Comparison of ENCODE assay signal across 8 mouse cellular contexts in the genomic region with DNA sequence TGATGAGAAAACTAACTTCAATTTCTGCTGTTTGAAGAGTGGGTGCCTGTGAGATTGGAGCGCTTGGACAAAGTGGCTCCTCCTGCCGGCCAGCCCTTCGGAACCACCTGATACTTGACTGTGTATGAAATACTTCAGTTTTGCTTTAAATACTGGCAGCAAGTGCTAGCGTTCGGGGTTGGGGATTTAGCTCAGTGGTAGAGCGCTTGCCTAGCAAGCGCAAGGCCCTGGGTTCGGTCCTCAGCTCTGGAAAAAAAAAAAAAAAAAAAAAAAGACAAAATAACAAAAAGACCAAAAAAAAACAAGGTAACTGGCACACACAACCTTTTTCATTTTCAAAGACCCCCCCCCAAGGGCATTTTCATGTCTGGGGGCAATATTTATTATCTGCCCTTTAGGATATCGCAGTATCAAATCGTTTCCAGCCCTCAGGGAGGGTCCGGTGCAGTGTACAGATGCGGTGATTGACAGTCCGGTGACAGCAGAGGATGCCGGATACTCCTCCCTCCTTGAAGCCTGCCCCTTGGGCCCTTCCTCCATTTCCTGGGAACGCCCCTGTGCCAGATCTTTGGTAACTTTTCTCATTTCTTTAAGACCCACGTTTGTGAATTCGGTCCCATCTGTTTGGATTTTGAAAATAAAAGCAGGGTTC. TPM values are rescaled to one million over a fixed set of nuclear protein-coding genes. Genes with fewer than 3 reads are reported as not detected.
DNase-seq lines count a peak whose midpoint lies in the region; ATAC-seq and TF ChIP-seq lines count a peak whose summit lies in the region.

No protein-coding gene starts in this region.

- no peak for DNase-seq in heart, postnatal 10 days
- DNase-seq in G1E (ENCODE audit: low spot score) = peak; percentile 74
- no peak for DNase-seq in forebrain, embryonic 10.5 days (ENCODE audit: extremely low spot score, low spot score)
- DNase-seq in lung, postnatal 0 days (ENCODE audit: low spot score) = peak; percentile 92
- peak; percentile 51 for DNase-seq in right cerebral cortex, postnatal 4 days
- DNase-seq in c-Kit-positive CD71-positive TER-119-positive erythroid progenitor cells, embryonic 14.5 days (ENCODE audit: low spot score) = no peak

- peak; percentile 50 for TF ChIP-seq EP300 in lung, postnatal 0 days (IDR thresholded peaks at IDR 0.05)

- no peaks in the 10 kb centered on the region for H3K27me3 ChIP-seq in heart, embryonic 12.5 days (replicated peaks)
- no peaks in the 10 kb centered on the region for H3K27me3 ChIP-seq in G1E (ENCODE audit: insufficient read depth, low read length)
- H3K27me3 ChIP-seq in forebrain, embryonic 10.5 days (ENCODE audit: poor library complexity, severe bottlenecking) = no peaks in the 10 kb centered on the region
- H3K27me3 ChIP-seq in kidney, embryonic 16.5 days (ENCODE audit: insufficient read depth, low read length) = no peaks in the 10 kb centered on the region
- no peaks in the 10 kb centered on the region for H3K27me3 ChIP-seq in lung, postnatal 0 days (replicated peaks; ENCODE audit: insufficient read depth, low read length)

- H3K4me1 ChIP-seq in heart, embryonic 12.5 days (replicated peaks) = peaks cover 11% of the 10 kb centered on the region
- H3K4me1 ChIP-seq in G1E (ENCODE audit: insufficient read depth, low read depth, low read length) = peaks cover 28% of the 10 kb centered on the region
- peaks cover 19% of the 10 kb centered on the region for H3K4me1 ChIP-seq in forebrain, embryonic 10.5 days
- H3K4me1 ChIP-seq in kidney, embryonic 16.5 days (ENCODE audit: insufficient read depth, low read length) = peaks cover 8% of the 10 kb centered on the region
- no peaks in the 10 kb centered on the region; the same call in 1 of the 2 replicates for H3K4me1 ChIP-seq in lung, postnatal 0 days (ENCODE audit: insufficient read depth, low read depth, low read length)

- H3K9ac ChIP-seq in heart, embryonic 12.5 days = peak overlapping the region; percentile 79
- H3K9ac ChIP-seq in kidney, embryonic 16.5 days (replicated peaks; ENCODE audit: low read length) = peak overlapping the region; percentile 85
- H3K9ac ChIP-seq in lung, postnatal 0 days (replicated peaks; ENCODE audit: low read depth) = peak overlapping the region; percentile 72

- H3K9me3 ChIP-seq in heart, embryonic 12.5 days (replicated peaks) = no peaks in the 10 kb centered on the region
- H3K9me3 ChIP-seq in G1E (replicated peaks) = no peaks in the 10 kb centered on the region
- no peaks in the 10 kb centered on the region for H3K9me3 ChIP-seq in forebrain, embryonic 10.5 days
- no peaks in the 10 kb centered on the region for H3K9me3 ChIP-seq in kidney, embryonic 16.5 days (ENCODE audit: low read length)
- H3K9me3 ChIP-seq in lung, postnatal 0 days (ENCODE audit: low read length) = no peaks in the 10 kb centered on the region

- H3K27ac ChIP-seq in heart, embryonic 12.5 days (ENCODE audit: poor library complexity, severe bottlenecking) = peak overlapping the region; percentile 16; the same call in 1 of the 2 replicates
- peak overlapping the region; percentile 84 for H3K27ac ChIP-seq in forebrain, embryonic 10.5 days
- H3K27ac ChIP-seq in kidney, embryonic 16.5 days (ENCODE audit: low read length) = peak overlapping the region; percentile 81
- H3K27ac ChIP-seq in lung, postnatal 0 days (ENCODE audit: low read length) = peak overlapping the region; percentile 16; the same call in 1 of the 2 replicates

- H3K36me3 ChIP-seq in heart, embryonic 12.5 days = peaks cover 17% of the 10 kb centered on the region
- H3K36me3 ChIP-seq in G1E (replicated peaks) = peaks cover 35% of the 10 kb centered on the region
- peaks cover 21% of the 10 kb centered on the region for H3K36me3 ChIP-seq in forebrain, embryonic 10.5 days (replicated peaks)
- H3K36me3 ChIP-seq in kidney, embryonic 16.5 days (ENCODE audit: insufficient read depth, low read length) = peaks cover 17% of the 10 kb centered on the region
- H3K36me3 ChIP-seq in lung, postnatal 0 days (ENCODE audit: insufficient read depth, low read length) = peaks cover 3% of the 10 kb centered on the region

- peak; percentile 91 for ATAC-seq in heart, embryonic 12.5 days (ENCODE audit: insufficient number of reproducible peaks, low FRiP score)
- peak; percentile 83 for ATAC-seq in G1E (ENCODE audit: extremely low read depth, insufficient number of reproducible peaks, low FRiP score, poor library complexity, severe bottlenecking)
- ATAC-seq in kidney, embryonic 16.5 days (ENCODE audit: low FRiP score, low TSS enrichment) = peak; percentile 93
- ATAC-seq in lung, postnatal 0 days = peak; percentile 91

- WGBS in heart, embryonic 12.5 days = 8% methylated on average over 17 of the region's 17 CpGs
- WGBS in forebrain, embryonic 10.5 days = 7% methylated on average over 17 of the region's 17 CpGs
- 8% methylated on average over 17 of the region's 17 CpGs for WGBS in kidney, embryonic 16.5 days
- WGBS in lung, postnatal 0 days = 5% methylated on average over 17 of the region's 17 CpGs

- peak overlapping the region; percentile 94 for H3K4me2 ChIP-seq in heart, embryonic 12.5 days
- peak overlapping the region; percentile 93 for H3K4me2 ChIP-seq in kidney, embryonic 16.5 days (replicated peaks; ENCODE audit: low read depth, low read length)
- peak overlapping the region; percentile 76 for H3K4me2 ChIP-seq in lung, postnatal 0 days (replicated peaks; ENCODE audit: low read depth, low read length)

- H3K4me3 ChIP-seq in heart, embryonic 12.5 days = peak overlapping the region; percentile 83
- H3K4me3 ChIP-seq in G1E (ENCODE audit: low read depth, low read length) = peak overlapping the region; percentile 95
- H3K4me3 ChIP-seq in forebrain, embryonic 10.5 days = peak overlapping the region; percentile 89
- H3K4me3 ChIP-seq in kidney, embryonic 16.5 days (ENCODE audit: low read length) = peak overlapping the region; percentile 93
- H3K4me3 ChIP-seq in lung, postnatal 0 days (ENCODE audit: low read depth, low read length) = peak overlapping the region; percentile 64

- intact Hi-C loops in heart, postnatal 10 days (cut with DNase I) = no loop called here

- TF ChIP-seq CTCF in G1E (IDR thresholded peaks at IDR 0.05; ENCODE audit: low read depth, low read length) = no peak
- TF ChIP-seq CTCF in lung, postnatal 0 days (IDR thresholded peaks at IDR 0.05) = peak; percentile 47

RNA-seq across cellular contexts. Expression of a gene that starts 0.5 kb away (rescaled TPM):
- 20.1 and 21.4 TPM in 2 replicates for polyA plus RNA-seq in heart, embryonic 12.5 days (2016; fragmentation: Nextera tagmentation; extraction: Ambion mirVana)
- total RNA-seq in heart, postnatal 10 days (2021) = 10 to 100 TPM; 13.6 to 16.2 TPM
- total RNA-seq in G1E (2014; fragmentation: Nextera tagmentation) (13.7 and 15.2 TPM in 2 replicates), G1E (2017) (26.8 and 34.0 TPM in 2 replicates)
- polyA plus RNA-seq in G1E (2012) = 27.9 TPM in 2 replicates
- 24.6 and 26.7 TPM in 2 replicates for polyA plus RNA-seq in forebrain, embryonic 10.5 days (2016; fragmentation: Nextera tagmentation; extraction: Ambion mirVana)
- polyA plus RNA-seq in kidney, embryonic 16.5 days (2015; fragmentation: Nextera tagmentation; extraction: Ambion mirVana) = 31.4 and 33.7 TPM in 2 replicates
- 20.3 and 23.3 TPM in 2 replicates for polyA plus RNA-seq in lung, postnatal 0 days (2015; fragmentation: Nextera tagmentation; extraction: Ambion mirVana)

RNA-seq across cellular contexts. Expression of a gene that starts 18.1 kb away (rescaled TPM):
- 0.10 TPM in 1 of 2 replicates, not detected in the other for polyA plus RNA-seq in heart, embryonic 12.5 days (2016; fragmentation: Nextera tagmentation; extraction: Ambion mirVana)
- not detected for total RNA-seq in heart, postnatal 10 days (2021)
- total RNA-seq in G1E (2014; fragmentation: Nextera tagmentation) = 121 and 129 TPM in 2 replicates
- total RNA-seq in G1E (2017) = 34.6 and 38.9 TPM in 2 replicates
- 39.2 and 48.5 TPM in 2 replicates for polyA plus RNA-seq in G1E (2012)
- polyA plus RNA-seq in forebrain, embryonic 10.5 days (2016; fragmentation: Nextera tagmentation; extraction: Ambion mirVana) = 60.7 and 78.7 TPM in 2 replicates
- polyA plus RNA-seq in kidney, embryonic 16.5 days (2015; fragmentation: Nextera tagmentation; extraction: Ambion mirVana) = 2.9 and 3.1 TPM in 2 replicates
- not detected in 2 replicates for polyA plus RNA-seq in lung, postnatal 0 days (2015; fragmentation: Nextera tagmentation; extraction: Ambion mirVana)

RNA-seq across cellular contexts. Expression of a gene that starts 25.3 kb away (rescaled TPM):
- 81.2 and 89.9 TPM in 2 replicates for polyA plus RNA-seq in heart, embryonic 12.5 days (2016; fragmentation: Nextera tagmentation; extraction: Ambion mirVana)
- total RNA-seq in heart, postnatal 10 days (2021) = 100 to 1,000 TPM in 1 of 2 experiments, 10 to 100 TPM in 1; 89.8 to 102 TPM
- total RNA-seq in G1E (2014; fragmentation: Nextera tagmentation) (not detected in 2 replicates), G1E (2017) (0.22 TPM in 1 of 2 replicates, not detected in the other)
- not detected in 2 replicates for polyA plus RNA-seq in G1E (2012)
- 233 and 246 TPM in 2 replicates for polyA plus RNA-seq in forebrain, embryonic 10.5 days (2016; fragmentation: Nextera tagmentation; extraction: Ambion mirVana)
- 185 and 234 TPM in 2 replicates for polyA plus RNA-seq in kidney, embryonic 16.5 days (2015; fragmentation: Nextera tagmentation; extraction: Ambion mirVana)
- 68.4 and 75.5 TPM in 2 replicates for polyA plus RNA-seq in lung, postnatal 0 days (2015; fragmentation: Nextera tagmentation; extraction: Ambion mirVana)

Comparison
In these comparisons a context has a peak if more than half of its experiments do, and no peak if none do; other contexts are left out.
1. H3K27ac ChIP-seq: peak in every context shown above with its lines; median percentile 84 in forebrain, embryonic 10.5 days; 81 in kidney, embryonic 16.5 days; 16 in heart, embryonic 12.5 days; 16 in lung, postnatal 0 days.
2. DNase-seq: peak in G1E (single experiment), lung, postnatal 0 days (single experiment) and right cerebral cortex, postnatal 4 days (single experiment); none in heart, postnatal 10 days (0 of 2), forebrain, embryonic 10.5 days (single experiment) and c-Kit-positive CD71-positive TER-119-positive erythroid progenitor cells, embryonic 14.5 days (single experiment).
3. RNA of a gene that starts 25.3 kb away (polyA plus RNA-seq): 233 to 246 TPM in forebrain, embryonic 10.5 days, 185 to 234 TPM in kidney, embryonic 16.5 days, 81.2 to 89.9 TPM in heart, embryonic 12.5 days and 68.4 to 75.5 TPM in lung, postnatal 0 days; not detected in G1E; every median in the first group is over 10 times any median in the second.
4. Peak in every context shown above with its lines, with median percentiles within 50 percentile points of each other: ATAC-seq, H3K4me2 ChIP-seq, H3K4me3 ChIP-seq and H3K9ac ChIP-seq.